Mouse (Mus musculus): Measurements from ENCODE around the gene Gcnt2. TPM values are rescaled to one million over a fixed set of nuclear protein-coding genes. Genes with fewer than 3 reads are reported as not detected.

Gcnt2 gene
- polyA plus RNA-seq, 1 experiment = 9.2 TPM

- Histone ChIP-seq H3K27ac (ENCODE audit: insufficient read depth, low read depth, low read length) (peak overlapping the region; percentile 83), H3K4me1 (ENCODE audit: control insufficient read depth, insufficient read depth, low read length) (peaks cover 9% of the 10 kb centered on the region; the same call in 1 of the 2 replicates), H3K36me3 (ENCODE audit: control insufficient read depth, insufficient read depth, low read length) (no peaks in the 10 kb centered on the region; the same call in 1 of the 2 replicates), H3K27me3 (replicated peaks; ENCODE audit: control insufficient read depth, insufficient read depth, low read length) (no peaks in the 10 kb centered on the region), H3K4me3 (ENCODE audit: insufficient read depth, low read depth, low read length) (no peak overlapping the region)
- 30% methylated on average over 16 of the region's 16 CpGs for WGBS
- no peak for TF ChIP-seq CTCF (conservative IDR thresholded peaks at IDR 0.05; ENCODE audit: insufficient read depth, insufficient read length, low read depth, low read length)
- DNase-seq = peak; percentile 29
Measured at GRCm38 (mm10) chr13:40868844-40869587, 9.5 kb downstream of the Gcnt2 start.

- no peak for DNase-seq
- WGBS = 79% methylated on average over 5 of the region's 5 CpGs
- H3K4me1 ChIP-seq (ENCODE audit: control insufficient read depth, insufficient read depth, low read length) = no peaks in the 10 kb centered on the region
- H3K27me3 ChIP-seq (replicated peaks; ENCODE audit: control insufficient read depth, insufficient read depth, low read length) = no peaks in the 10 kb centered on the region
- TF ChIP-seq CTCF (conservative IDR thresholded peaks at IDR 0.05; ENCODE audit: insufficient read depth, insufficient read length, low read depth, low read length) = no peak
- TF ChIP-seq POLR2A (IDR thresholded peaks at IDR 0.05; ENCODE audit: low read depth, low read length) = no peak
- H3K4me3 ChIP-seq (ENCODE audit: insufficient read depth, low read depth, low read length) = no peak overlapping the region
- no peak overlapping the region for H3K27ac ChIP-seq (ENCODE audit: insufficient read depth, low read depth, low read length)
- H3K36me3 ChIP-seq (ENCODE audit: control insufficient read depth, insufficient read depth, low read length) = no peaks in the 10 kb centered on the region
Measured at GRCm38 (mm10) chr13:40874021-40874420, 14.5 kb downstream of the Gcnt2 start.

GRCm38 (mm10) chr13:40875415-40875814 is 15.9 kb downstream of the Gcnt2 start:
- H3K4me3 ChIP-seq (ENCODE audit: insufficient read depth, low read depth, low read length) = no peak overlapping the region
- no peak for TF ChIP-seq POLR2A (IDR thresholded peaks at IDR 0.05; ENCODE audit: low read depth, low read length)
- no peak for TF ChIP-seq CTCF (conservative IDR thresholded peaks at IDR 0.05; ENCODE audit: insufficient read depth, insufficient read length, low read depth, low read length)
- no peaks in the 10 kb centered on the region for H3K36me3 ChIP-seq (ENCODE audit: control insufficient read depth, insufficient read depth, low read length)
- no peak overlapping the region for H3K27ac ChIP-seq (ENCODE audit: insufficient read depth, low read depth, low read length)
- DNase-seq = no peak
- no peaks in the 10 kb centered on the region for H3K27me3 ChIP-seq (replicated peaks; ENCODE audit: control insufficient read depth, insufficient read depth, low read length)
- 0 out of 2 replicates have a peak, but pooled peaks cover 2% of the 10 kb centered on the region for H3K4me1 ChIP-seq (ENCODE audit: control insufficient read depth, insufficient read depth, low read length)
- WGBS = 58% methylated on average over 5 of the region's 5 CpGs

GRCm38 (mm10) chr13:40877589-40877988 is 18.0 kb downstream of the Gcnt2 start:
- no peak for DNase-seq
- Histone ChIP-seq H3K4me1 (ENCODE audit: control insufficient read depth, insufficient read depth, low read length) (0 out of 2 replicates have a peak, but pooled peaks cover 2% of the 10 kb centered on the region), H3K36me3 (ENCODE audit: control insufficient read depth, insufficient read depth, low read length) (no peaks in the 10 kb centered on the region), H3K27ac (ENCODE audit: insufficient read depth, low read depth, low read length) (no peak overlapping the region), H3K4me3 (ENCODE audit: insufficient read depth, low read depth, low read length) (no peak overlapping the region), H3K27me3 (replicated peaks; ENCODE audit: control insufficient read depth, insufficient read depth, low read length) (no peaks in the 10 kb centered on the region)
- TF ChIP-seq POLR2A (IDR thresholded peaks at IDR 0.05; ENCODE audit: low read depth, low read length) (no peak), CTCF (conservative IDR thresholded peaks at IDR 0.05; ENCODE audit: insufficient read depth, insufficient read length, low read depth, low read length) (no peak)
- WGBS = 74% methylated on average over 4 of the region's 4 CpGs

GRCm38 (mm10) chr13:40880557-40880956 is 21.0 kb downstream of the Gcnt2 start:
- H3K4me1 ChIP-seq (ENCODE audit: control insufficient read depth, insufficient read depth, low read length) = peaks cover 5% of the 10 kb centered on the region; the same call in 1 of the 2 replicates
- H3K36me3 ChIP-seq (ENCODE audit: control insufficient read depth, insufficient read depth, low read length) = no peaks in the 10 kb centered on the region
- H3K27me3 ChIP-seq (replicated peaks; ENCODE audit: control insufficient read depth, insufficient read depth, low read length) = no peaks in the 10 kb centered on the region
- H3K27ac ChIP-seq (ENCODE audit: insufficient read depth, low read depth, low read length) = no peak overlapping the region
- no peak overlapping the region for H3K4me3 ChIP-seq (ENCODE audit: insufficient read depth, low read depth, low read length)
- WGBS = 86% methylated on average over 8 of the region's 8 CpGs
- no peak for TF ChIP-seq POLR2A (IDR thresholded peaks at IDR 0.05; ENCODE audit: low read depth, low read length)
- TF ChIP-seq CTCF (conservative IDR thresholded peaks at IDR 0.05; ENCODE audit: insufficient read depth, insufficient read length, low read depth, low read length) = no peak
- no peak for DNase-seq

- H3K27me3 ChIP-seq (replicated peaks; ENCODE audit: control insufficient read depth, insufficient read depth, low read length) = no peaks in the 10 kb centered on the region
- WGBS = 77% methylated on average over 5 of the region's 5 CpGs
- peaks cover 14% of the 10 kb centered on the region for H3K4me1 ChIP-seq (ENCODE audit: control insufficient read depth, insufficient read depth, low read length)
- no peak overlapping the region for H3K4me3 ChIP-seq (ENCODE audit: insufficient read depth, low read depth, low read length)
- no peak overlapping the region for H3K27ac ChIP-seq (ENCODE audit: insufficient read depth, low read depth, low read length)
- TF ChIP-seq CTCF (conservative IDR thresholded peaks at IDR 0.05; ENCODE audit: insufficient read depth, insufficient read length, low read depth, low read length) (no peak), POLR2A (IDR thresholded peaks at IDR 0.05; ENCODE audit: low read depth, low read length) (no peak)
- no peaks in the 10 kb centered on the region for H3K36me3 ChIP-seq (ENCODE audit: control insufficient read depth, insufficient read depth, low read length)
- DNase-seq = no peak
Measured at GRCm38 (mm10) chr13:40882606-40883005, 23.1 kb downstream of the Gcnt2 start.

- H3K36me3 ChIP-seq (ENCODE audit: control insufficient read depth, insufficient read depth, low read length) = no peaks in the 10 kb centered on the region
- TF ChIP-seq POLR2A (IDR thresholded peaks at IDR 0.05; ENCODE audit: low read depth, low read length) (no peak), CTCF (conservative IDR thresholded peaks at IDR 0.05; ENCODE audit: insufficient read depth, insufficient read length, low read depth, low read length) (no peak)
- no peaks in the 10 kb centered on the region for H3K27me3 ChIP-seq (replicated peaks; ENCODE audit: control insufficient read depth, insufficient read depth, low read length)
- peaks cover 19% of the 10 kb centered on the region for H3K4me1 ChIP-seq (ENCODE audit: control insufficient read depth, insufficient read depth, low read length)
- no peak overlapping the region for H3K4me3 ChIP-seq (ENCODE audit: insufficient read depth, low read depth, low read length)
- no peak overlapping the region for H3K27ac ChIP-seq (ENCODE audit: insufficient read depth, low read depth, low read length)
- WGBS = 38% methylated on average over 9 of the region's 9 CpGs
- peak; percentile 67 for DNase-seq
Measured at GRCm38 (mm10) chr13:40883903-40884302, 24.3 kb downstream of the Gcnt2 start.
